Mouse (Mus musculus) liver, embryonic 15.5 days (tissue): Measurements from ENCODE around the gene Lfng. TPM values are rescaled to one million over a fixed set of nuclear protein-coding genes. Genes with fewer than 3 reads are reported as not detected.

Experiments
- ATAC-seq: fragments of 200-750 bp; cut with Nextera tagmentation; 2 replicates; pipeline ENCODE4 v1.8.0; 2017; ENCODE audit warnings: moderate number of reproducible peaks, mild to moderate bottlenecking, moderate library complexity; ENCODE audit not compliant: insufficient read depth
- H3K27ac ChIP-seq: fragments of 300-500 bp; sonication (generic); replicated peaks from 2 replicates; pipeline ENCODE4 v1.5.1; 2015; ENCODE audit warnings: mild to moderate bottlenecking, inconsistent platforms
- H3K27me3 ChIP-seq: fragments of 300-500 bp; sonication (generic); 2 replicates; pipeline ENCODE4 v1.6.1; 2015; ENCODE audit warnings: mild to moderate bottlenecking, inconsistent platforms
- H3K36me3 ChIP-seq: fragments of 300-500 bp; sonication (generic); replicated peaks from 2 replicates; pipeline ENCODE4 v1.6.1; 2015; ENCODE audit warnings: moderate library complexity, mild to moderate bottlenecking, inconsistent platforms
- H3K4me1 ChIP-seq: fragments of 300-500 bp; sonication (generic); replicated peaks from 2 replicates; pipeline ENCODE4 v1.6.1; 2015; ENCODE audit warnings: inconsistent platforms
- H3K4me2 ChIP-seq: fragments of 300-500 bp; sonication (generic); 2 replicates; pipeline ENCODE4 v1.6.1; 2015; ENCODE audit warnings: moderate library complexity, mild to moderate bottlenecking, inconsistent platforms
- H3K4me3 ChIP-seq: fragments of 300-500 bp; sonication (generic); replicated peaks from 2 replicates; pipeline ENCODE4 v1.5.1; 2015; ENCODE audit warnings: mild to moderate bottlenecking, inconsistent platforms
- H3K9ac ChIP-seq: fragments of 300-500 bp; sonication (generic); 2 replicates; pipeline ENCODE4 v1.6.1; 2015; ENCODE audit warnings: moderate library complexity, mild to moderate bottlenecking, inconsistent platforms
- H3K9me3 ChIP-seq: fragments of 300-500 bp; sonication (generic); replicated peaks from 2 replicates; pipeline ENCODE4 v1.6.1; 2016; ENCODE audit warnings: inconsistent platforms
- WGBS: fragments of 180-500 bp; shearing (Covaris S2); methylation state at CpG from one replicate; pipeline ENCODE4 v1.1.7; 2015; ENCODE audit warnings: mixed read lengths; ENCODE audit not compliant: insufficient replicate concordance; 5-methylcytosine and 5-hydroxymethylcytosine counted together
- polyA plus RNA-seq: library from polyadenylated mRNA; unstranded; fragments of >200 nt; fragmentation: Nextera tagmentation; extraction: Ambion mirVana; gene quantifications from 2 replicates; pipeline ENCODE4 v1.2.1, GENCODE M21; 2015

Lfng gene
- polyA plus RNA-seq, 1 experiment from 2014 or later, result 11.0 TPM

- Histone ChIP-seq H3K4me3 (no peak overlapping the region), H3K36me3 (peaks cover 15% of the 10 kb centered on the region; the same call in 1 of the 2 replicates), H3K4me2 (no peak overlapping the region), H3K4me1 (peaks cover 61% of the 10 kb centered on the region), H3K27ac (no peak overlapping the region), H3K27me3 (no peaks in the 10 kb centered on the region), H3K9me3 (no peaks in the 10 kb centered on the region), H3K9ac (no peak overlapping the region)
- WGBS, result 83% methylated on average over 14 of the region's 14 CpGs
- ATAC-seq, result no peak
Observed at GRCm38 (mm10) chr5:140639871-140640270, 32.8 kb downstream of the Lfng start.

DNA sequence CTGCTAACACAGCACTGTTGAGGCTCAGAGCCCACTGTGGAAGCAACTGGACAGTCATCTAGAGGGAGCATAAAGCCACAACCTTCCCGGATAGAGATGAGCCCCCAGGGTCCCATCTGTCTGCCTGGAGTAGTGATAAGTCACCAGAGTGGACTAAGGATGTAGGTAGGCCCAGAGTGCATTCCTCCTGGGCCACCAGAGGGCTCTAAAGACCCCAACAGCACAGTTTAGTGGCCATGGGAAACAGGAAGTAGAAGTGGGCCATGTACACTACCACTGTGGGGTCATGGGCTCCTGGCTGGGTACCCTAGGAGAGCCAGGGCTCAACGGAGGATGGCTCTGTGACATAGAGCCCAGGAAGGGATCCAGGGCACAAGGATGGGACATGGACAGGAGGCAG lies 33.7 kb downstream of the Lfng start:
- Histone ChIP-seq H3K4me3 (no peak overlapping the region), H3K36me3 (0 out of 2 replicates have a peak, but pooled peaks cover 6% of the 10 kb centered on the region), H3K27me3 (no peaks in the 10 kb centered on the region), H3K4me1 (peaks cover 70% of the 10 kb centered on the region), H3K9ac (no peak overlapping the region), H3K9me3 (no peaks in the 10 kb centered on the region), H3K27ac (no peak overlapping the region), H3K4me2 (no peak overlapping the region)
- WGBS, result 26% methylated on average over 2 of the region's 2 CpGs
- ATAC-seq, result no peak

- Histone ChIP-seq H3K36me3 (0 out of 2 replicates have a peak, but pooled peaks cover 3% of the 10 kb centered on the region), H3K4me1 (peaks cover 76% of the 10 kb centered on the region), H3K9ac (no peak overlapping the region), H3K27me3 (no peaks in the 10 kb centered on the region), H3K4me2 (no peak overlapping the region), H3K4me3 (no peak overlapping the region), H3K9me3 (no peaks in the 10 kb centered on the region), H3K27ac (0 out of 2 replicates have a peak overlapping the region, but pooled peaks have one; percentile 53)
- WGBS, result 62% methylated on average over 10 of the region's 10 CpGs
- ATAC-seq, result no peak
Observed at GRCm38 (mm10) chr5:140641254-140641928, 34.3 kb downstream of the Lfng start.

- peak overlapping the region; percentile 53; the same call in 1 of the 2 replicates for H3K27ac ChIP-seq
- H3K36me3 ChIP-seq, result 0 out of 2 replicates have a peak, but pooled peaks cover 3% of the 10 kb centered on the region
- H3K27me3 ChIP-seq, result no peaks in the 10 kb centered on the region
- no peak for ATAC-seq
- peaks cover 79% of the 10 kb centered on the region for H3K4me1 ChIP-seq
- 24% methylated on average over 3 of the region's 3 CpGs for WGBS
- H3K9ac ChIP-seq, result no peak overlapping the region
- no peak overlapping the region for H3K4me3 ChIP-seq
- no peak overlapping the region for H3K4me2 ChIP-seq
- H3K9me3 ChIP-seq, result no peaks in the 10 kb centered on the region
Observed at GRCm38 (mm10) chr5:140642076-140642475, 35.0 kb downstream of the Lfng start.

GRCm38 (mm10) chr5:140644263-140644662 lies 37.1 kb downstream of the Lfng start:
- WGBS, result 53% methylated on average over 6 of the region's 6 CpGs
- Histone ChIP-seq H3K4me1 (peaks cover 84% of the 10 kb centered on the region), H3K27ac (peak overlapping the region; percentile 85), H3K27me3 (no peaks in the 10 kb centered on the region), H3K4me2 (peak overlapping the region; percentile 64), H3K36me3 (0 out of 2 replicates have a peak, but pooled peaks cover 3% of the 10 kb centered on the region), H3K4me3 (peak overlapping the region; percentile 21; the same call in 1 of the 2 replicates), H3K9ac (no peak overlapping the region), H3K9me3 (no peaks in the 10 kb centered on the region)
- ATAC-seq, result no peak

DNA sequence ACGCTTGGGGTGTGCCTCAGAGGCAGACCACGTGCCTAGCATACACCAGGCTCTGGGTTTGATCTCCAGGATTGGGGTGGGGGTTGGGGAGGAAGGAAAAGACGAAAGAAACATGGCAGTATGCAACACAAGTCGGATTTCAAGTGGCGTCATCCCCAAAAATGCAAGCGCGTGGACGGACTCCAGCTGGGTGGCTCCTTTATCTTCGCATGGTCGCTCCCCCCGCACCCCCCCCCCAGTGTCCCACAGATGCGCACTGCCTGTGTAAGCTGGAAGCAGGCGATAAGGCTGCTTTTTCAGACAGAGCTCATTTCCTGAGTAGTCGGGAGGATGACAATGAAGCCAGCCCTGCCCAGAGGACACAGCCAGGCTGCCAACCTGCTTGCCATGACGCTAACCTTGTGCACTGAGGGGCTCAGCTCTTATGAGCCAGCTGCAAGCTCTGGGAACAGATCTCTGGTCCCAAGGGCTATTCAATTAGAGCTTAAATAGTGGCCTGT lies 37.6 kb downstream of the Lfng start:
- H3K27ac ChIP-seq, result peak overlapping the region; percentile 85
- H3K4me3 ChIP-seq, result peak overlapping the region; percentile 21
- H3K36me3 ChIP-seq, result 0 out of 2 replicates have a peak, but pooled peaks cover 3% of the 10 kb centered on the region
- H3K9me3 ChIP-seq, result no peaks in the 10 kb centered on the region
- H3K4me1 ChIP-seq, result peaks cover 89% of the 10 kb centered on the region
- peak; percentile 60 for ATAC-seq
- H3K27me3 ChIP-seq, result no peaks in the 10 kb centered on the region
- 22% methylated on average over 15 of the region's 15 CpGs for WGBS
- H3K4me2 ChIP-seq, result peak overlapping the region; percentile 64
- peak overlapping the region; percentile 42 for H3K9ac ChIP-seq

GRCm38 (mm10) chr5:140645454-140645853 lies 38.3 kb downstream of the Lfng start:
- Histone ChIP-seq H3K4me1 (peaks cover 94% of the 10 kb centered on the region), H3K4me2 (peak overlapping the region; percentile 64), H3K9me3 (no peaks in the 10 kb centered on the region), H3K4me3 (no peak overlapping the region), H3K36me3 (0 out of 2 replicates have a peak, but pooled peaks cover 3% of the 10 kb centered on the region), H3K27me3 (0 out of 2 replicates have a peak, but pooled peaks cover under 1% of the 10 kb centered on the region), H3K9ac (peak overlapping the region; percentile 42), H3K27ac (peak overlapping the region; percentile 85)
- 45% methylated on average over 4 of the region's 4 CpGs for WGBS
- ATAC-seq, result no peak

GRCm38 (mm10) chr5:140646171-140646570 lies 39.1 kb downstream of the Lfng start:
- peaks cover 94% of the 10 kb centered on the region for H3K4me1 ChIP-seq

GRCm38 (mm10) chr5:140647031-140647760 lies 40.1 kb downstream of the Lfng start:
- peak overlapping the region; percentile 90; the same call in 1 of the 2 replicates for H3K9ac ChIP-seq
- peak overlapping the region; percentile 100 for H3K4me2 ChIP-seq
- H3K36me3 ChIP-seq, result 0 out of 2 replicates have a peak, but pooled peaks cover 3% of the 10 kb centered on the region
- no peaks in the 10 kb centered on the region for H3K9me3 ChIP-seq
- peak overlapping the region; percentile 41; the same call in 1 of the 2 replicates for H3K27ac ChIP-seq
- 77% methylated on average over 13 of the region's 13 CpGs for WGBS
- no peak for ATAC-seq
- peaks cover 88% of the 10 kb centered on the region for H3K4me1 ChIP-seq
- H3K27me3 ChIP-seq, result peaks cover 7% of the 10 kb centered on the region; the same call in 1 of the 2 replicates
- peak overlapping the region; percentile 90 for H3K4me3 ChIP-seq

More at GRCm38 (mm10) chr5:140646171-140646570, 39.1 kb downstream of the Lfng start:
- 86% methylated on average over 6 of the region's 6 CpGs for WGBS
- Histone ChIP-seq H3K27ac (peak overlapping the region; percentile 85; the same call in 1 of the 2 replicates), H3K9ac (peak overlapping the region; percentile 42; the same call in 1 of the 2 replicates), H3K4me3 (no peak overlapping the region; the same call in 1 of the 2 replicates), H3K27me3 (peaks cover 7% of the 10 kb centered on the region; the same call in 1 of the 2 replicates), H3K4me2 (peak overlapping the region; percentile 64), H3K36me3 (0 out of 2 replicates have a peak, but pooled peaks cover 3% of the 10 kb centered on the region), H3K9me3 (no peaks in the 10 kb centered on the region)
- ATAC-seq, result no peak

DNA sequence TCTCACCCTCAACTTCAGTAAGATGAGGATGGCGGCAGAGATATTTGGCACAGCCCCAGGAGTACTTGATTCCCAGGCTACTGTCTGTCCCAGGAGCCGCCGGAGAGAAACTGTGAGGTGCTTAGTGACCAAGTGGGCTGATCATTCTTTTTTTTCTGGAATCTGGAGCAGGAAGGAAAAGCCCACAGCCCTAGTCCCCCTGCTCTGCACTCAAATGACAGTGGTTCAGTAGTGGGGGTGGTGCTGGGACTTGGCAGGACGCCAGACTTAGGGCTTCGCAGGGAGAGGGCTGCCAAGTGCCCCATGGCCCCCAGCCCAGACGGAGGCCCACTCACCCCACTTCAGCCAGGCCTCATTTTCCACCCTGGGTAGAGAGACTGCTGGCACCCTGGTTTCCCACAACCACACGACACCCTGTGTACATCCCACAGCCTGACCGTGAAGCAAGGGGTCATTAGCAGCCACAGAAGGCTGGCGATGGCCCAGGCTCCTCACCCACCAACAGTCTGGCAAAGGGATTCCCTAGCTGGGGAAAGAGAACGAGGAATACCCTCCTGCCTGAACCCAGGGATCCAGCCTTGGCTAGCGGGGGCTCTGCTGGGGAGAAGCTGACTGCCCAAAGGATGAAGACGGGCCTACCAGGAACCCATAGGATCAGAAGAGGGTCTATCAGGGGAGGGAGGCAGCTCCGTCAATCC lies 40.9 kb downstream of the Lfng start:
- H3K36me3 ChIP-seq, result 0 out of 2 replicates have a peak, but pooled peaks cover 3% of the 10 kb centered on the region
- H3K4me1 ChIP-seq, result peaks cover 80% of the 10 kb centered on the region
- 11% methylated on average over 13 of the region's 13 CpGs for WGBS
- no peak for ATAC-seq
- peak overlapping the region; percentile 90 for H3K9ac ChIP-seq
- peak overlapping the region; percentile 83 for H3K27ac ChIP-seq
- peaks cover 7% of the 10 kb centered on the region; the same call in 1 of the 2 replicates for H3K27me3 ChIP-seq
- peak overlapping the region; percentile 100 for H3K4me2 ChIP-seq
- H3K9me3 ChIP-seq, result no peaks in the 10 kb centered on the region
- peak overlapping the region; percentile 90 for H3K4me3 ChIP-seq
